Mouse (Mus musculus) C2C12 (cell line): ENCODE results near the gene Slc25a42. TPM values are rescaled to one million over a fixed set of nuclear protein-coding genes. Genes with fewer than 3 reads are reported as not detected.
A peak's percentile ranks its signal among the peaks of the same experiment; 100 is the strongest.

ENCODE experiments used
- H3K27me3 ChIP-seq: one replicate; pipeline ENCODE4 v1.6.1; 2011; ENCODE audit not compliant: control insufficient read depth, insufficient read depth, insufficient read length
- H3K36me3 ChIP-seq: one replicate; pipeline ENCODE4 v1.6.1; 2011; ENCODE audit not compliant: control insufficient read depth, insufficient read depth
- H3K4me3 ChIP-seq: one replicate; pipeline ENCODE4 v1.5.1; 2011; ENCODE audit warnings: mild to moderate bottlenecking, control low read depth; ENCODE audit not compliant: poor library complexity, insufficient read depth, severe bottlenecking
- H3K79me2 ChIP-seq: one replicate; pipeline ENCODE4 v1.6.1; 2011; ENCODE audit not compliant: control insufficient read depth, insufficient read depth
- H3K79me3 ChIP-seq: one replicate; pipeline ENCODE4 v1.6.1; 2011; ENCODE audit warnings: low read depth, control low read depth
- H3ac ChIP-seq: one replicate; pipeline ENCODE3; 2011; ENCODE audit warnings: low read depth; ENCODE audit not compliant: control insufficient read depth, insufficient read length
- CEBPB ChIP-seq: IDR thresholded peaks from one replicate; pipeline ENCODE4 v1.6.1; 2011; ENCODE audit warnings: low read depth, mild to moderate bottlenecking, control low read depth, moderate library complexity
- CTCF ChIP-seq: IDR thresholded peaks from one replicate; pipeline ENCODE4 v1.5.1; 2011; ENCODE audit not compliant: control insufficient read depth, insufficient read depth, insufficient read length
- FOSL1 ChIP-seq: IDR thresholded peaks from one replicate; pipeline ENCODE4 v1.8.0; 2011; ENCODE audit warnings: mild to moderate bottlenecking, low read length; ENCODE audit not compliant: poor library complexity, insufficient read depth, severe bottlenecking
- MAX ChIP-seq: IDR thresholded peaks from one replicate; pipeline ENCODE4 v1.6.1; 2011; ENCODE audit warnings: mild to moderate bottlenecking, control low read depth
- MYOD1 ChIP-seq: IDR thresholded peaks from one replicate; pipeline ENCODE4 v1.6.1; 2011; ENCODE audit warnings: low read depth; ENCODE audit not compliant: control insufficient read depth, insufficient read length
- MYOG ChIP-seq: IDR thresholded peaks from one replicate; pipeline ENCODE4 v1.6.1; 2011; ENCODE audit not compliant: control insufficient read depth, insufficient read length; ENCODE audit errors: extremely low read depth
- USF1 ChIP-seq: IDR thresholded peaks from one replicate; pipeline ENCODE4 v1.6.1; 2011; ENCODE audit warnings: low read depth, mild to moderate bottlenecking, control low read depth, moderate library complexity
- polyA plus RNA-seq: library from polyadenylated mRNA; unstranded; fragments of >200 nt; fragmentation: generic; extraction: Trizol; gene quantifications from one replicate; pipeline ENCODE4 v1.2.1, GENCODE M21; 2012; ENCODE audit warnings: missing spikeins

The Slc25a42 gene
- polyA plus RNA-seq, 1 experiment = 0.61 TPM

GRCm38 (mm10) chr8:70246622-70247021 is 34.5 kb upstream of the Slc25a42 start:
- peaks cover 22% of the 10 kb centered on the region for H3K36me3 ChIP-seq
- H3K27me3 ChIP-seq = no peaks in the 10 kb centered on the region
- TF ChIP-seq MYOG = no peak
- no peak for TF ChIP-seq USF1
- TF ChIP-seq FOSL1 = no peak
- TF ChIP-seq MYOD1 = no peak
- TF ChIP-seq MAX = no peak
- no peak for TF ChIP-seq CEBPB
- no peak for TF ChIP-seq CTCF
- no peak overlapping the region for H3ac ChIP-seq
- no peaks in the 10 kb centered on the region for H3K79me2 ChIP-seq
- H3K4me3 ChIP-seq = no peak overlapping the region
- H3K79me3 ChIP-seq = peaks cover 1% of the 10 kb centered on the region

GRCm38 (mm10) chr8:70240642-70241041 is 28.5 kb upstream of the Slc25a42 start:
- Histone ChIP-seq H3K27me3 (no peaks in the 10 kb centered on the region), H3K36me3 (peaks cover 29% of the 10 kb centered on the region), H3K79me2 (peaks cover 5% of the 10 kb centered on the region), H3ac (no peak overlapping the region), H3K79me3 (peaks cover 1% of the 10 kb centered on the region), H3K4me3 (no peak overlapping the region)
- TF ChIP-seq FOSL1 (no peak), CEBPB (no peak), MYOG (no peak), MYOD1 (no peak), MAX (no peak), USF1 (no peak), CTCF (no peak)

GRCm38 (mm10) chr8:70237842-70238241 is 25.7 kb upstream of the Slc25a42 start:
- Histone ChIP-seq H3ac (no peak overlapping the region), H3K79me2 (peaks cover 20% of the 10 kb centered on the region), H3K27me3 (no peaks in the 10 kb centered on the region), H3K79me3 (no peaks in the 10 kb centered on the region), H3K36me3 (peaks cover 16% of the 10 kb centered on the region), H3K4me3 (no peak overlapping the region)
- TF ChIP-seq USF1 (no peak), CEBPB (no peak), CTCF (no peak), MYOG (no peak)

- H3K36me3 ChIP-seq = peaks cover 23% of the 10 kb centered on the region
- peaks cover 32% of the 10 kb centered on the region for H3K79me2 ChIP-seq
- no peaks in the 10 kb centered on the region for H3K27me3 ChIP-seq
- no peak for TF ChIP-seq MAX
- no peak for TF ChIP-seq CTCF
- H3K79me3 ChIP-seq = no peaks in the 10 kb centered on the region
- peak overlapping the region; percentile 63 for H3ac ChIP-seq
- peak overlapping the region; percentile 49 for H3K4me3 ChIP-seq
Measured at GRCm38 (mm10) chr8:70234781-70235128, 22.6 kb upstream of the Slc25a42 start.

GRCm38 (mm10) chr8:70234080-70234780 is 22.1 kb upstream of the Slc25a42 start, which contains the start of the genes Sugp2 and Armc6:
Gene Sugp2, plus strand, starts transcription at chr8:70234226.
Gene Armc6, minus strand, starts transcription at chr8:70234466.
- Histone ChIP-seq H3K27me3 (no peaks in the 10 kb centered on the region), H3ac (peak within 1 kb of the TSS; percentile 83), H3K36me3 (peaks cover 27% of the 10 kb centered on the region), H3K4me3 (peak within 1 kb of the TSS; percentile 63), H3K79me3 (no peaks in the 10 kb centered on the region), H3K79me2 (peaks cover 32% of the 10 kb centered on the region)
- TF ChIP-seq MYOD1 (peak; percentile 60), USF1 (no peak), MYOG (no peak), CTCF (no peak), FOSL1 (no peak), CEBPB (no peak), MAX (peak; percentile 93)

GRCm38 (mm10) chr8:70233606-70234005 is 21.5 kb upstream of the Slc25a42 start:
- H3K27me3 ChIP-seq = no peaks in the 10 kb centered on the region
- peaks cover 32% of the 10 kb centered on the region for H3K79me2 ChIP-seq
- H3K36me3 ChIP-seq = peaks cover 33% of the 10 kb centered on the region
- H3ac ChIP-seq = peak overlapping the region; percentile 83
- peak overlapping the region; percentile 63 for H3K4me3 ChIP-seq
- no peaks in the 10 kb centered on the region for H3K79me3 ChIP-seq
- TF ChIP-seq MYOD1 (peak; percentile 5), CEBPB (no peak)
